Mouse (Mus musculus) forebrain, embryonic 16.5 days (tissue): ENCODE data around the gene Apba2. TPM values are rescaled to one million over a fixed set of nuclear protein-coding genes. Genes with fewer than 3 reads are reported as not detected.

ENCODE experiments used
- ATAC-seq: fragments of 200-750 bp; cut with Nextera tagmentation; 2 replicates; pipeline ENCODE4 v1.8.0; 2017; ENCODE audit warnings: mild to moderate bottlenecking, moderate library complexity
- H3K27ac ChIP-seq: fragments of 300-500 bp; sonication (generic); 2 replicates; pipeline ENCODE4 v1.5.1; 2014; ENCODE audit warnings: low read length, control low read depth
- H3K27me3 ChIP-seq: fragments of 300-500 bp; sonication (generic); replicated peaks from 2 replicates; pipeline ENCODE4 v1.6.1; 2014; ENCODE audit warnings: low read length; ENCODE audit not compliant: control insufficient read depth, insufficient read depth
- H3K36me3 ChIP-seq: fragments of 300-500 bp; sonication (generic); 2 replicates; pipeline ENCODE4 v1.6.1; 2014; ENCODE audit not compliant: control insufficient read depth, insufficient read depth
- H3K4me1 ChIP-seq: fragments of 300-500 bp; sonication (generic); replicated peaks from 2 replicates; pipeline ENCODE4 v1.6.1; 2014; ENCODE audit warnings: low read length; ENCODE audit not compliant: control insufficient read depth, insufficient read depth
- H3K4me2 ChIP-seq: fragments of 300-500 bp; sonication (generic); 2 replicates; pipeline ENCODE4 v1.6.1; 2014; ENCODE audit warnings: mild to moderate bottlenecking, low read length, control low read depth
- H3K4me3 ChIP-seq: fragments of 300-500 bp; sonication (generic); replicated peaks from 2 replicates; pipeline ENCODE4 v1.5.1; 2014; ENCODE audit warnings: mild to moderate bottlenecking, low read length, control low read depth
- H3K9ac ChIP-seq: fragments of 300-500 bp; sonication (generic); replicated peaks from 2 replicates; pipeline ENCODE4 v1.6.1; 2014; ENCODE audit warnings: low read depth, low read length, control low read depth
- H3K9me3 ChIP-seq: fragments of 300-500 bp; sonication (generic); 2 replicates; pipeline ENCODE4 v1.6.1; 2016; ENCODE audit warnings: low read length; ENCODE audit not compliant: control insufficient read depth
- WGBS: fragments of 180-500 bp; shearing (Covaris S2); extraction: QIAGEN DNeasy Blood & Tissue Kit; methylation state at CpG from one replicate; pipeline ENCODE4 v1.1.7; 2014; 5-methylcytosine and 5-hydroxymethylcytosine counted together
- polyA plus RNA-seq: library from polyadenylated mRNA; unstranded; fragments of >200 nt; fragmentation: Nextera tagmentation; extraction: Ambion mirVana; gene quantifications from 2 replicates; pipeline ENCODE4 v1.2.1, GENCODE M21; 2015

Gene Apba2
- polyA plus RNA-seq, 1 experiment from 2014 or later, result 176 TPM

DNA sequence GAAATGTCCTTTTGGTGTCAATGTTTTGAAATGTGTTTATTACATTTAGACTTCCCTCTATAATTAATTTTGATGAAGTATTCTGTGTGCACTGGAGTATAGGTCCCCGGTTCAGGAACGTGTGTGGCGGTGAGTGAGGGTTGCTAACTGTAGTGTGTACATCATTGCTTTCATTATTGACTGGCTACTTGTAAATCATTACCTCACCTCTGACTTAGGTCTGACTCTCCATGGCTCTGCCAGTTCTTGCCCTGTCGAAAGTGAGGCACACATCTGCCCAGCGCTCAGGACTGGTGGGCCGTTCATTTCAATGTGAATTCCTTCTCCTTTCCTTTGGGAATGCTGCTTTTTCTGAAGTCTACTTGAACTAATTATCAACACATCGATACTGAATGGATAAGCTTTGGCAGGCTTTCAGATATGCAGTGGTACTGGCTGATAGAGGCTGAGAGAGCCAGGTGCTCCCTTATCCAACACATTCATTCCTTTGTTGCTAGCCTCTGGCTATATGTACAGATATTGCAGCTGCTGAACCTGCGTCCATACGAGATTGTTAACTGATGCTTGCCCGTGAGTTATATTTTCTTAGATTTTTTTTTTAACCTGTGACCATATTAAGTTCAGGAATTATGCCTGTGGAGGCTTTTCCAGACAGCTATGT lies 147.6 kb downstream of the Apba2 start:
- 45% methylated on average over 10 of the region's 10 CpGs for WGBS
- no peak overlapping the region for H3K9ac ChIP-seq

DNA sequence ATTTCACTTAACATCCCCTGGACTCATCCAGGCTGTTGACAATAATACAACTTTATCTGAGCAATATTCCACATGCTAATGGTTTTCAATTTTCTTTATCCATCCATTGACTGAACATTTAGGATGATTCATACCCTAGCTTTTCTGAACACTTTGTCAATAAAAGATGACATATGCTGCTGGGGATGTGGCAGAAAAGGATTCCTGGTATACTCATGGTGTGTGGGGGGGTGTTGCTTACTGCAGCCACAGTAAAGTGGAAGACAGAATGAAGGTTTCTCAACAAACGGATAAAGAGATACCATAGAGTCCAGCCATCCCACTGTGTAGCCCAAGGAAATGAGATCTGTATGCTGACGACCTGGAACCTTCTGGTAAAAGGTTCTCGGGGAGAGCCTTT lies 150.5 kb downstream of the Apba2 start:
- WGBS, result 67% methylated on average over 3 of the region's 3 CpGs
- Histone ChIP-seq H3K4me1 (peaks cover 7% of the 10 kb centered on the region; the same call in 1 of the 2 replicates), H3K4me3 (no peak overlapping the region), H3K36me3 (no peaks in the 10 kb centered on the region), H3K27ac (no peak overlapping the region), H3K27me3 (no peaks in the 10 kb centered on the region), H3K9ac (no peak overlapping the region), H3K4me2 (no peak overlapping the region), H3K9me3 (no peaks in the 10 kb centered on the region)
- ATAC-seq, result no peak

More for the DNA sequence above, 147.6 kb downstream of the Apba2 start:
- H3K27me3 ChIP-seq, result no peaks in the 10 kb centered on the region
- H3K36me3 ChIP-seq, result no peaks in the 10 kb centered on the region
- no peaks in the 10 kb centered on the region for H3K9me3 ChIP-seq
- peaks cover 9% of the 10 kb centered on the region; the same call in 1 of the 2 replicates for H3K4me1 ChIP-seq
- H3K4me3 ChIP-seq, result no peak overlapping the region
- no peak for ATAC-seq
- no peak overlapping the region for H3K27ac ChIP-seq
- H3K4me2 ChIP-seq, result no peak overlapping the region

DNA sequence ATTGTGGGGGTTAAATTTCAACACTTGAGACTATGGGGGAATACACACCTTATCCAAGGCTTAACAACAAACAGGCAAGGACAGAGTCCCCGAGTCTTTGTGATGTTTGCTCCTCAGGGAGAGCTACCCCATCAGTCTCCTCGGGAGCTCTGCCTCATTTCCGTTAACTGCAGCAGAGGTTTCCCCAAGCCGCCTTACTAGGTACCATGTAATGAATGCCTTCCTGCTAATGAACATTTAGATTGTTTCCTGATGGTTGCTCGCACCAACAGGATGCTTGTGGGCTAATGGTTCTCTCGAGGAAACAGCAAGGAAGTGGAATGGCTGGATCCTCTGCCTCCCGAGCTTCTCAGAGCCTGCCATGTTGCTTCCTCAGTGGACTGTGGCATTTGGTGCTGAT lies 155.3 kb downstream of the Apba2 start:
- Histone ChIP-seq H3K9ac (no peak overlapping the region), H3K4me3 (no peak overlapping the region), H3K27me3 (no peaks in the 10 kb centered on the region), H3K27ac (no peak overlapping the region), H3K4me1 (no peaks in the 10 kb centered on the region; the same call in 1 of the 2 replicates), H3K36me3 (no peaks in the 10 kb centered on the region), H3K4me2 (no peak overlapping the region), H3K9me3 (no peaks in the 10 kb centered on the region)
- WGBS, result 72% methylated on average over 7 of the region's 7 CpGs
- no peak for ATAC-seq

GRCm38 (mm10) chr7:64658914-64659313 lies 157.4 kb downstream of the Apba2 start:
- H3K4me2 ChIP-seq, result no peak overlapping the region
- no peaks in the 10 kb centered on the region for H3K36me3 ChIP-seq
- no peak overlapping the region for H3K27ac ChIP-seq
- no peak overlapping the region for H3K4me3 ChIP-seq
- no peaks in the 10 kb centered on the region for H3K9me3 ChIP-seq
- no peaks in the 10 kb centered on the region for H3K27me3 ChIP-seq
- WGBS, result 85% methylated on average over 4 of the region's 4 CpGs
- no peak for ATAC-seq
- H3K9ac ChIP-seq, result no peak overlapping the region
- H3K4me1 ChIP-seq, result no peaks in the 10 kb centered on the region; the same call in 1 of the 2 replicates

GRCm38 (mm10) chr7:64659328-64659727 lies 157.8 kb downstream of the Apba2 start:
- H3K9ac ChIP-seq, result no peak overlapping the region
- H3K4me2 ChIP-seq, result no peak overlapping the region
- no peaks in the 10 kb centered on the region for H3K27me3 ChIP-seq
- H3K4me1 ChIP-seq, result no peaks in the 10 kb centered on the region; the same call in 1 of the 2 replicates
- ATAC-seq, result no peak
- no peaks in the 10 kb centered on the region for H3K36me3 ChIP-seq
- WGBS, result 61% methylated on average over 8 of the region's 8 CpGs
- H3K27ac ChIP-seq, result no peak overlapping the region
- H3K4me3 ChIP-seq, result no peak overlapping the region
- no peaks in the 10 kb centered on the region for H3K9me3 ChIP-seq

DNA sequence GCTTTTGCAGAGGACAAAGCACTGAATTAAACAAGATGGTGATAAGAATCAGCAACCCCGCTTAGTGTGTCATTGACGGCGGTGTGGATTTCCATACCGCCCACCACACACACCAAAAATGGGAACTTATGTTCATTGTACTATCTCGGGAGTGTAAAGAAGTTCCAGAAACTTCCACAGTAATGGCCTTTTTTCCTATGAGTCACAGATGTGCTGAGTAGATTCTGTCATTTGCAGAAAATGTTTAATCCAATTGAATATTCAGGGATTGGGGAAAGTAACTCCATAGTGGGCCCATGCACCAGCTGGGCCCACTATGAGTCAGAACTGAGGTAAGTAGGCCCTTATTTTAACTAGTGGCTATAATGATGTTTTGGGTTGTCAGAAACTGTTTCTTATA lies 161.0 kb downstream of the Apba2 start:
- WGBS, result 95% methylated on average over 5 of the region's 5 CpGs
- ATAC-seq, result no peak
- H3K9me3 ChIP-seq, result no peaks in the 10 kb centered on the region
- no peak overlapping the region for H3K4me3 ChIP-seq
- no peaks in the 10 kb centered on the region; the same call in 1 of the 2 replicates for H3K4me1 ChIP-seq
- H3K27me3 ChIP-seq, result no peaks in the 10 kb centered on the region
- no peak overlapping the region for H3K9ac ChIP-seq
- no peak overlapping the region for H3K4me2 ChIP-seq
- H3K27ac ChIP-seq, result no peak overlapping the region
- no peaks in the 10 kb centered on the region for H3K36me3 ChIP-seq

- Histone ChIP-seq H3K27ac (no peak overlapping the region), H3K36me3 (no peaks in the 10 kb centered on the region), H3K4me2 (no peak overlapping the region), H3K9me3 (no peaks in the 10 kb centered on the region), H3K4me1 (no peaks in the 10 kb centered on the region), H3K9ac (no peak overlapping the region), H3K27me3 (no peaks in the 10 kb centered on the region), H3K4me3 (no peak overlapping the region)
- ATAC-seq, result no peak
- WGBS, result 88% methylated on average over 3 of the region's 3 CpGs
These were observed 162.1 kb downstream of the Apba2 start for GRCm38 (mm10) chr7:64663600-64663999.

- no peak for ATAC-seq
- Histone ChIP-seq H3K9me3 (no peaks in the 10 kb centered on the region), H3K4me2 (no peak overlapping the region), H3K9ac (no peak overlapping the region), H3K4me1 (no peaks in the 10 kb centered on the region), H3K27ac (no peak overlapping the region), H3K36me3 (no peaks in the 10 kb centered on the region), H3K4me3 (no peak overlapping the region), H3K27me3 (no peaks in the 10 kb centered on the region)
- 81% methylated on average over 7 of the region's 7 CpGs for WGBS
These were observed 163.6 kb downstream of the Apba2 start for GRCm38 (mm10) chr7:64665120-64665519.

DNA sequence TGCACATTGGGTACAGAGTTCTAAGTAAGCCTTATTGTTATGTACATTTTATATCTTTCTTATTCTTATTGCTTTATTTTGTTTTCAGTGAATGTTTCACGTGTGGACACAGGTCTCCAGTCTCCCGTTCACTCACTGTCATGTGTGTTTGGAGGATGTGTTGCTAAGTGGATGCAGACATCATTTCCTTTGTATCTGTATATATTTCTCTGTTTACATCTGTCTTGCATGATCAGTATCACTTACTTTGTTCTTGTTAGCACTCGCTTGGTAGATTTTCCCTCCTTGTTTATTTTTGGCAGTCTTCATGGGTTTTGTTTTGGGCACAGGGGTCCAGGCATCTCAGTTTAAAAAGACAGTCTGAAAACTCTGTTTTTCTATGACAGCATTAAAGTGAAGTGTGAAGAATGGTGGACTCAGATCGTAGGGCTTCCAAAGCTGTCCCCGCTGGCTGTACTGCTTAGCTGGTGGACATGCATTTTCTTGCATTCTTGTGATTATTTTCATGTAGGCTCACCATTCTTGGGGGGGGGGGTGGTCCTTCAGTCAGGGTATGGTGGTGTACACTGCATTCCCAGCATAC lies 164.3 kb downstream of the Apba2 start:
- WGBS, result 87% methylated on average over 5 of the region's 5 CpGs
- Histone ChIP-seq H3K4me3 (no peak overlapping the region), H3K27ac (no peak overlapping the region), H3K4me1 (no peaks in the 10 kb centered on the region), H3K27me3 (no peaks in the 10 kb centered on the region), H3K9ac (no peak overlapping the region), H3K4me2 (no peak overlapping the region), H3K9me3 (no peaks in the 10 kb centered on the region), H3K36me3 (no peaks in the 10 kb centered on the region)
- ATAC-seq, result no peak
